Mouse (Mus musculus): ENCODE results near the gene Gadd45g. TPM values are rescaled to one million over a fixed set of nuclear protein-coding genes. Genes with fewer than 3 reads are reported as not detected.
A peak's percentile ranks its signal among the peaks of the same experiment; 100 is the strongest.

Gadd45g gene
- total and polyA plus RNA-seq, 3 experiments, result 2.5 to 2.9 (median 2.7) TPM

DNA sequence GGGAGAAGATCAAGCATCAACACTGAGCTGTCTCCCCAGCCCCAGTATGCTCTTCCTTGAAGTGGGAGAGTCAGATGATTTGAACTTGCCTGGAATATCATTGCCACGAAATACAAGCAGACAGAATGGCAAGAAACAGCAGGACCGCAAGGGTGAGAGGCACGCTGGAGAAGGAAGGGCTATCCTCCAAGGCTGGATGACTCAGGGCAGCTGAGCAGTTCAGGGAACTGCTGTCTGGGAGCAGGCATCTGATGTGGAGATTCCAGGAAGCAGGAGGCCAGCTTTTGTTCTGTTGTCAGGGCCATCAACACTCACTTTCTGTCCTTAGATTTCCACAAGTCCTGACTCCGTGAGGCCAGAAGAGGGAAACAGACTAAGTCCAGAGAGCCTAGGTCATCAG lies 12.0 kb downstream of the Gadd45g start:
- H3K79me2 ChIP-seq (replicated peaks; ENCODE audit: control insufficient read depth, extremely low read depth, insufficient read depth, poor library complexity, severe bottlenecking), result no peaks in the 10 kb centered on the region
- H3K27ac ChIP-seq (ENCODE audit: insufficient read depth, low read depth), result no peak overlapping the region
- H3K4me1 ChIP-seq (ENCODE audit: control insufficient read depth in 1 of 2, insufficient read depth in 2 of 2), result peaks cover 0 to 4% of the 10 kb centered on the region in 2 experiments; a peak in 2 of 4 replicates
- H3K4me2 ChIP-seq (ENCODE audit: insufficient read depth, low read depth, poor library complexity, severe bottlenecking), result no peak overlapping the region
- no peaks in the 10 kb centered on the region for H3K9me3 ChIP-seq (replicated peaks; ENCODE audit: low read length)
- H3K4me3 ChIP-seq (replicated peaks in 1 of 3; ENCODE audit: low read depth in 2 of 3, low read length in 2 of 3, poor library complexity in 1 of 3), result no peak overlapping the region
- H3K27me3 ChIP-seq (replicated peaks), result peaks cover 5% of the 10 kb centered on the region
- in situ Hi-C loops (cut with MboI; ENCODE audit: low pct_ligation_motif_present, low pct_unique_long_range_greater_than_20kb, low sequenced_read_pairs), result no loop called here
- TF ChIP-seq ZKSCAN1 (IDR thresholded peaks at IDR 0.05; ENCODE audit: borderline replicate concordance, low read depth, low read length), result no peak
- no peak for TF ChIP-seq ZNF384 (IDR thresholded peaks at IDR 0.05; ENCODE audit: low read depth, low read length)
- no peak for TF ChIP-seq RAD21 (IDR thresholded peaks at IDR 0.05; ENCODE audit: low read depth, low read length)
- TF ChIP-seq RCOR1 (conservative IDR thresholded peaks at IDR 0.05; ENCODE audit: low read depth, low read length), result no peak
- no peak for TF ChIP-seq BHLHE40 (IDR thresholded peaks at IDR 0.05; ENCODE audit: low read depth, low read length)
- TF ChIP-seq MAZ (IDR thresholded peaks at IDR 0.05; ENCODE audit: low read depth, low read length), result no peak
- no peak for TF ChIP-seq SMC3 (IDR thresholded peaks at IDR 0.05; ENCODE audit: low read depth, low read length)
- TF ChIP-seq EP300 (IDR thresholded peaks at IDR 0.05; ENCODE audit: low read length), result no peak
- no peak for TF ChIP-seq ETS1 (conservative IDR thresholded peaks at IDR 0.05; ENCODE audit: low read depth, low read length)
- TF ChIP-seq ELF1 (IDR thresholded peaks at IDR 0.05; ENCODE audit: low read depth, low read length), result no peak
- TF ChIP-seq POLR2A (IDR thresholded peaks at IDR 0.05; ENCODE audit: low read depth, low read length), result no peak
- dilution Hi-C loops (cut with MboI; ENCODE audit: extremely low pct_ligation_motif_present, extremely low pct_unique_long_range_greater_than_20kb, low sequenced_read_pairs), result no loop called here
- no peak overlapping the region for H3K9ac ChIP-seq (ENCODE audit: insufficient read depth, low read depth)
- no peak for DNase-seq (ENCODE audit: extremely low read depth)
- H3K36me3 ChIP-seq (replicated peaks in 1 of 2; ENCODE audit: control insufficient read depth in 1 of 2, insufficient read depth in 1 of 2, low read length in 1 of 2), result no peaks in the 10 kb centered on the region

DNA sequence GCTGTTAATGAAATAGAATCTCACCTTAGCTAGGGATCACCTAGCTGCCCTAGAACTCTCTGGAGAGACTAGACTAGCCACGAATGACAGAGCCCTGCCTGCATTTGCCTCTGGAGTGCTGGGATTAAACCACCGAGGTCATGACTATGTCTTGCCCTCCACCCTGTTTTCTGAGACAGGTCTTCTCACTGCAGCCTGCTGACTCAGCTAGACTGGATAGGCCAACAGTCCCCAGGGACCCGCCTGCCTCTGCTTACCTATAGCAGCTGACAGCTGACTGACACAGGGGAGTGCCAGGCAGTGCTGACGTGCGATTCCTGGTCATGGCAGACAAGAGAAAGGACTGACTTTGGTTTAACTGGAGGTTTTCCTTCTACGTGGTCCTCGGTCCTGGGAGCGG lies 12.7 kb downstream of the Gadd45g start:
- dilution Hi-C loops (cut with MboI; ENCODE audit: extremely low pct_ligation_motif_present, extremely low pct_unique_long_range_greater_than_20kb, low sequenced_read_pairs), result no loop called here
- Histone ChIP-seq H3K4me1 (ENCODE audit: control insufficient read depth in 1 of 2, insufficient read depth in 2 of 2) (peaks cover 0 to 4% of the 10 kb centered on the region in 2 experiments; a peak in 2 of 4 replicates), H3K4me3 (replicated peaks in 1 of 3; ENCODE audit: low read depth in 2 of 3, low read length in 2 of 3, poor library complexity in 1 of 3) (no peak overlapping the region), H3K27ac (ENCODE audit: insufficient read depth, low read depth) (no peak overlapping the region), H3K9me3 (replicated peaks; ENCODE audit: low read length) (no peaks in the 10 kb centered on the region), H3K36me3 (replicated peaks in 1 of 2; ENCODE audit: control insufficient read depth in 1 of 2, insufficient read depth in 1 of 2, low read length in 1 of 2) (no peaks in the 10 kb centered on the region), H3K79me2 (replicated peaks; ENCODE audit: control insufficient read depth, extremely low read depth, insufficient read depth, poor library complexity, severe bottlenecking) (no peaks in the 10 kb centered on the region), H3K4me2 (ENCODE audit: insufficient read depth, low read depth, poor library complexity, severe bottlenecking) (no peak overlapping the region), H3K9ac (ENCODE audit: insufficient read depth, low read depth) (no peak overlapping the region), H3K27me3 (replicated peaks) (peaks cover 10% of the 10 kb centered on the region)
- in situ Hi-C loops (cut with MboI; ENCODE audit: low pct_ligation_motif_present, low pct_unique_long_range_greater_than_20kb, low sequenced_read_pairs), result no loop called here
- DNase-seq (ENCODE audit: extremely low read depth), result no peak
- no peak for TF ChIP-seq NRF1 (IDR thresholded peaks at IDR 0.05; ENCODE audit: low read depth, low read length)
- peak; percentile 64; the same call in 1 of the 2 replicates for TF ChIP-seq MAFK (IDR thresholded peaks at IDR 0.05; ENCODE audit: insufficient replicate concordance, low read length)

DNA sequence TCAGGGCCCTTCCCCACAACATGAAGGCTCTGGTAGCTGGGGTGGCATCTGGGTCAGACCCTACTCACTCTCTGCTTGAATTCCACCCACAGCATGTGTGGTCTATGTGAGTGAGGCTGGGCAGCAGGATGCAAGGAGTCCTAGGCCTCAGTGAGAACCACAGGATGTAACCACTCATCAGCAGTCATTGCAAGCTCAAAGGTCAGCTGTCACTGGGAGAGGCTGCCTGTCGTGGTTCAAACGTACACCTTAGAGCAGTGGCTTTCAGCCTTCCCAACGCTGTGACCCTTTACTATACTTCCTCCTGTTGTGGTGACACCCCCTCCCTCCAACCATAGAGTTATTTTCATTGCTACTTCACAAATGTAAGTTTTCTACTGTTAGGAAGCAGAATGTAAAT lies 13.3 kb downstream of the Gadd45g start:
- TF ChIP-seq RAD21 (IDR thresholded peaks at IDR 0.05; ENCODE audit: low read depth, low read length) (no peak), CHD1 (IDR thresholded peaks at IDR 0.05; ENCODE audit: low read depth, low read length) (no peak), MAZ (IDR thresholded peaks at IDR 0.05; ENCODE audit: low read depth, low read length) (no peak), HCFC1 (IDR thresholded peaks at IDR 0.05; ENCODE audit: low read depth, low read length) (no peak), IRF4 (IDR thresholded peaks at IDR 0.05; ENCODE audit: low read depth, low read length) (no peak), POLR2A (IDR thresholded peaks at IDR 0.05; ENCODE audit: low read depth, low read length) (no peak), CHD2 (IDR thresholded peaks at IDR 0.05; ENCODE audit: low read length) (no peak), MEF2A (IDR thresholded peaks at IDR 0.05; ENCODE audit: borderline replicate concordance, low read depth, low read length) (no peak), JUND (conservative IDR thresholded peaks at IDR 0.05; ENCODE audit: low read depth, low read length) (no peak), ZKSCAN1 (IDR thresholded peaks at IDR 0.05; ENCODE audit: borderline replicate concordance, low read depth, low read length) (no peak), MAX (IDR thresholded peaks at IDR 0.05; ENCODE audit: low read length) (no peak), ELF1 (IDR thresholded peaks at IDR 0.05; ENCODE audit: low read depth, low read length) (no peak), ZNF384 (IDR thresholded peaks at IDR 0.05; ENCODE audit: low read depth, low read length) (no peak), POLR2AphosphoS2 (IDR thresholded peaks at IDR 0.05; ENCODE audit: low read depth, low read length) (no peak), GABPA (IDR thresholded peaks at IDR 0.05; ENCODE audit: insufficient replicate concordance, low read depth, low read length) (no peak), ZMIZ1 (IDR thresholded peaks at IDR 0.05; ENCODE audit: low read depth, low read length) (no peak), KAT2A (IDR thresholded peaks at IDR 0.05; ENCODE audit: insufficient replicate concordance, low read length) (no peak), CTCF (conservative IDR thresholded peaks at IDR 0.05 in 1 of 2, IDR thresholded peaks at IDR 0.05 in 1 of 2; ENCODE audit: low read depth in 2 of 2, low read length in 2 of 2) (no peak), JUN (IDR thresholded peaks at IDR 0.05; ENCODE audit: insufficient read depth, low read depth, low read length) (no peak)
- no peaks in the 10 kb centered on the region for H3K79me2 ChIP-seq (replicated peaks; ENCODE audit: control insufficient read depth, extremely low read depth, insufficient read depth, poor library complexity, severe bottlenecking)
- dilution Hi-C loops (cut with MboI; ENCODE audit: extremely low pct_ligation_motif_present, extremely low pct_unique_long_range_greater_than_20kb, low sequenced_read_pairs), result no loop called here
- H3K27me3 ChIP-seq (replicated peaks), result peaks cover 14% of the 10 kb centered on the region
- no peak overlapping the region for H3K4me2 ChIP-seq (ENCODE audit: insufficient read depth, low read depth, poor library complexity, severe bottlenecking)
- no peaks in the 10 kb centered on the region for H3K36me3 ChIP-seq (replicated peaks in 1 of 2; ENCODE audit: control insufficient read depth in 1 of 2, insufficient read depth in 1 of 2, low read length in 1 of 2)
- no peak overlapping the region for H3K27ac ChIP-seq (ENCODE audit: insufficient read depth, low read depth)
- in situ Hi-C loops (cut with MboI; ENCODE audit: low pct_ligation_motif_present, low pct_unique_long_range_greater_than_20kb, low sequenced_read_pairs), result no loop called here
- no peaks in the 10 kb centered on the region for H3K9me3 ChIP-seq (replicated peaks; ENCODE audit: low read length)
- H3K9ac ChIP-seq (ENCODE audit: insufficient read depth, low read depth), result no peak overlapping the region
- peaks cover 0 to 4% of the 10 kb centered on the region in 2 experiments; a peak in 2 of 4 replicates for H3K4me1 ChIP-seq (ENCODE audit: control insufficient read depth in 1 of 2, insufficient read depth in 2 of 2)
- H3K4me3 ChIP-seq (replicated peaks in 1 of 3; ENCODE audit: low read depth in 2 of 3, low read length in 2 of 3, poor library complexity in 1 of 3), result no peak overlapping the region
- no peak for DNase-seq (ENCODE audit: extremely low read depth)
